Mouse (Mus musculus) embryonic facial prominence, embryonic 10.5 days (tissue): ENCODE results near the gene C87436. TPM values are rescaled to one million over a fixed set of nuclear protein-coding genes. Genes with fewer than 3 reads are reported as not detected.

Experiments used
- DNase-seq: peaks from one replicate; pipeline ENCODE4 v3.0.0-alpha.2; 2017; ENCODE audit warnings: low spot score
- H3K27ac ChIP-seq: fragments of 300-500 bp; sonication (generic); replicated peaks from 2 replicates; pipeline ENCODE4 v1.5.1; 2016; ENCODE audit warnings: mild to moderate bottlenecking
- H3K27me3 ChIP-seq: fragments of 300-500 bp; sonication (generic); replicated peaks from 2 replicates; pipeline ENCODE4 v1.6.1; 2016; ENCODE audit warnings: low read depth, mild to moderate bottlenecking; ENCODE audit not compliant: poor library complexity, severe bottlenecking
- H3K36me3 ChIP-seq: fragments of 300-500 bp; sonication (generic); replicated peaks from 2 replicates; pipeline ENCODE4 v1.6.1; 2016; ENCODE audit warnings: mild to moderate bottlenecking, moderate library complexity
- H3K4me1 ChIP-seq: fragments of 300-500 bp; sonication (generic); 2 replicates; pipeline ENCODE4 v1.6.1; 2016
- H3K4me3 ChIP-seq: fragments of 300-500 bp; sonication (generic); 2 replicates; pipeline ENCODE4 v1.5.1; 2016; ENCODE audit warnings: mild to moderate bottlenecking, moderate library complexity
- H3K9me3 ChIP-seq: fragments of 300-500 bp; sonication (generic); 2 replicates; pipeline ENCODE4 v1.6.1; 2016; ENCODE audit warnings: mild to moderate bottlenecking
- WGBS: fragments of 180-500 bp; shearing (Covaris S2); methylation state at CpG from one replicate; pipeline ENCODE4 v1.1.7; 2016; 5-methylcytosine and 5-hydroxymethylcytosine counted together
- polyA plus RNA-seq: library from polyadenylated mRNA; unstranded; fragments of >200 nt; fragmentation: Nextera tagmentation; extraction: Ambion mirVana; gene quantifications from 2 replicates; pipeline ENCODE4 v1.2.1, GENCODE M21; 2016

The C87436 gene
- polyA plus RNA-seq, 1 experiment from 2014 or later, result 25.1 TPM

DNA sequence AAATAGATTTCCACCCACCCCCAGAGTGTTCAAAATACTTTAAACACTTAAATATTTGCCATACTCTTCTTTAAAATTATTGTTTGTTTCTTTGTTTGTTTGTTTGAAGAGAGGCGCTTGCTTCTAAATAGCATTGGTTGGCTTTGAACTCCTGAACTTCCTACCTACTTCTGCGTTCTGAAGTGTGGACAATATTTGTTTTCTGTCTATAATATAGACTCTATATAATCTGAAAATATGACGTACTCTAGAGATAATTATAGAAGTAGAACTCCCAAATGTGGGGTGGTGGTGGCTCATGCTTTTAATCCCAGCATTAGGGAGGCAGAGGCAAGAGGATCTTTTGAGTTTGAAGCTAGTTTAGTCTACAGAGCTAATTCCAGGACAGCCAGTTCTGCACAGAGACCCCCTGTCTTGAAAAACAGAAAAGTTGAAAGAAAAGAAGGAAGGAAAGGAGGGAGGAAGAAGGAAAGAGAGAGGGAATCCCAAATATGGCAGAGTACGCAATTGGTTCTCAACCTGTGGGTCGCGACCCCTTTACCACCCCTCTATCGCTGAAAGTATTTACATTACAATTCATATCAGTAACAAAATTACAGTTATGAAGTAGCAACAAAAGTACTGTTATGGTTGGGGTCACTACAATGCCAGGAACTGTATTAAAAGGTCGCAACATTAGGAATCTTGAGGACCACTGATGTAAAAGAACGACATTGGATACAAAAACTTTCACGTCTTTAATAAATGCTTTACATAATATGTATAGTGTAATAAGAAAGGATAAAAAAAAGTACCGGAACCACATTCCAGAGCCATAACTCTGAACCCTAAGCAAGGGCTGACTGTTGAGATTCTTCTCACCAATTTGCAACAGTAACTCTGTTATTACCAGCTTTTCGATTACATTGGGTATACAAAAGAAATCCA is 35.2 kb upstream of the C87436 start:
- Histone ChIP-seq H3K27me3 (no peaks in the 10 kb centered on the region), H3K27ac (peak overlapping the region; percentile 100; the same call in 1 of the 2 replicates), H3K36me3 (peaks cover 18% of the 10 kb centered on the region), H3K4me1 (peaks cover 17% of the 10 kb centered on the region), H3K4me3 (peak overlapping the region; percentile 91), H3K9me3 (no peaks in the 10 kb centered on the region)
- WGBS, result 36% methylated on average over 12 of the region's 12 CpGs
- peak; percentile 23 for DNase-seq

DNA sequence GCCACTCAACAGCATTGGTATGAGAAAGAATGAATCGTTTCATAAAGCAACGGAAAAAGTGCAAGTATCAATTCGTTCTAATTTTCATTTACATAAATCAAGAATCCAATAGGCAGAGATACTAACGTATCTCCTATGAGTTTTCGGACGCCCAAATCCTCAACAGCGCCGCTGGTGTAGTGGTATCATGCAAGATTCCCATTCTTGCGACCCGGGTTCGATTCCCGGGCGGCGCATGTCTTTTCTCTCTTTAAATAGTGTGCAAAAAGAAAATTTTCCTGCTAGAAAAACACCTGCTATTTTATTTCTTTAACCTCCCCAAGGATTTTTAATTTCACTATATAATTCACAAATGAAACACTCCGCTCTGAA is 34.5 kb upstream of the C87436 start:
- Histone ChIP-seq H3K36me3 (peaks cover 26% of the 10 kb centered on the region), H3K4me3 (peak overlapping the region; percentile 91), H3K27ac (peak overlapping the region; percentile 100), H3K4me1 (peaks cover 17% of the 10 kb centered on the region), H3K9me3 (no peaks in the 10 kb centered on the region), H3K27me3 (no peaks in the 10 kb centered on the region)
- WGBS, result under 1% methylated on average over 15 of the region's 15 CpGs
- peak; percentile 87 for DNase-seq

DNA sequence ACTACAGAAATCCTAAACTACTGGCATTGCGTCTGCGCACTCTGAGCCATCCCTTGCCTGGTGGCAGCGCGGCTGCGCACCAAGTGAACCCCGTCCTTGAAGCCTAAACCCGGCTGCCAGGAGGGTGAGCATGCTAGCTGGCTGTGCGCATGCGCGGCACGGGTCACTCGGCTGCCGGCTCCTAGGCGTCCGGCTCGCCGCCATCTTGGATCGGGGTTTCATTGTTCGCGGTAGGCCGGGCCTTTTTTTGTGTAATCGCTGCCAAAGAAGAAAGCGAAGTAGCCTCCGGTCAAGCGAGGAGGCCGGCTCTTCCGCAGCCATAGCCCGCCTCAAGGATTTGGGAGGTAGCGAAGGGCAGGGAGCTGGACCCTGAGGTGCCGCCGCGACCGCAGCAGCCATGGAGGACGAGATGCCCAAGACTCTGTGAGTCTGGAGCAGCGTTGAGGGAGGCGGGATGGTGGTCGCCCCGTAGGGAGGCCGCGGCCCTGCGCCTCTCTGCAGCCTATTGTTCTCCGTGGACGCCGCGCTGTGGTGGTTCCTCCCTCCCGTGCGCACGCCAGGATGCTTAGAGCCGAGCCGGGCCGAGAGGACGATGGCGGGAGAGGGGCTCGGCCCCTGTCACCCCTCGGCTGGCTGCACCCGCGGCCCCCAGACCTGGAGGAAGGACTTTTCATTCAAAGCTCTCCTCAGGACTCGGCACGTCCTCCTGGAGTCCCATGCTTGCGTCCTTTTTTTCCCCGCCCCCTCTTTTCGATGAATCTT is 33.9 kb upstream of the C87436 start, which contains the start of gene Tia1:
Gene Tia1 (plus strand): TSS at position 120 of the 762 bp plus-strand sequence.
- no peaks in the 10 kb centered on the region for H3K27me3 ChIP-seq
- no peaks in the 10 kb centered on the region for H3K9me3 ChIP-seq
- peak within 1 kb of the TSS; percentile 100 for H3K27ac ChIP-seq
- H3K4me3 ChIP-seq, result peak within 1 kb of the TSS; percentile 91
- H3K36me3 ChIP-seq, result peaks cover 32% of the 10 kb centered on the region
- peaks cover 17% of the 10 kb centered on the region for H3K4me1 ChIP-seq
- WGBS, result under 1% methylated on average over 62 of the region's 62 CpGs
- DNase-seq, result peak; percentile 98

DNA sequence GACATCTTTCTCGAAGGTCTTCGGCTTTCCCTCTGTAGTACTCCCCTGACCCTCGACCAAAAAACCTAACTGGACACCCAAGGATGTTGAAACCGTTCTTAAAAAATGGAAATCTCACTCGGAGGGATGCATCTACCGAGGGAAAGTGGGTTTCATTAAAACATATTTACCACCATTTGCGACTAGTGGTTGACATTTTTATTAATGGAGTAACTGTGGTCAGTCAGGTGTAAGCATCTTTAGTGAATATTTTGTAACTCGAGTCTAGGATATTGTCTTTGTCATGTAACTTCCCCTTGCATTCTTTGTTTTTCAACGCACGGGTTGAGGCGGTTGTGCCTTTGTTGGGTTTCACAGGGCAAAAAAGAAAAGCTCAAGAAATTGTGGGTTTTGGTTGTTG is 33.2 kb upstream of the C87436 start:
- Histone ChIP-seq H3K27me3 (no peaks in the 10 kb centered on the region), H3K4me1 (peaks cover 17% of the 10 kb centered on the region), H3K4me3 (peak overlapping the region; percentile 91), H3K9me3 (no peaks in the 10 kb centered on the region), H3K27ac (peak overlapping the region; percentile 100), H3K36me3 (peaks cover 38% of the 10 kb centered on the region)
- peak; percentile 19 for DNase-seq
- 2% methylated on average over 11 of the region's 11 CpGs for WGBS

DNA sequence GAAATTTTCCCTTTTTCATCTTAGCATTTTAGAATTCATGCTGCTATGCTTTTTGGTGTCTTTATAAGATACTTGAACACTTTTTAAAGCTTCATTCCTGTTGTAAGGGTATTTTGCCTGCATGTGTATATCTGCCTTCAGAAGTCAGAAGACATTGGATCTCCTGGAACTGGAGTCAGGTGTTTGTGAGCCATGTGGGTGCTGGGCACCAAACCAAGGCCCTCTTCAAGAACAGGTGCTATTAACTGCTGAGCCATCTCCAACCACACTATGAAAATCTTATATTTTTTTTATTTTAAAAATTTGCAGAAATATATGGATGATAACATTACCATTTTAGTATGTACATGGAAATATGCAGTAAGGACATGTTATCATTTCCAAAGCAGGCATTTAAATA is 31.9 kb upstream of the C87436 start:
- no peaks in the 10 kb centered on the region for H3K27me3 ChIP-seq
- peak overlapping the region; percentile 100; the same call in 1 of the 2 replicates for H3K27ac ChIP-seq
- peaks cover 39% of the 10 kb centered on the region for H3K36me3 ChIP-seq
- peak overlapping the region; percentile 91 for H3K4me3 ChIP-seq
- H3K4me1 ChIP-seq, result peaks cover 13% of the 10 kb centered on the region
- no peaks in the 10 kb centered on the region for H3K9me3 ChIP-seq
- no peak for DNase-seq

DNA sequence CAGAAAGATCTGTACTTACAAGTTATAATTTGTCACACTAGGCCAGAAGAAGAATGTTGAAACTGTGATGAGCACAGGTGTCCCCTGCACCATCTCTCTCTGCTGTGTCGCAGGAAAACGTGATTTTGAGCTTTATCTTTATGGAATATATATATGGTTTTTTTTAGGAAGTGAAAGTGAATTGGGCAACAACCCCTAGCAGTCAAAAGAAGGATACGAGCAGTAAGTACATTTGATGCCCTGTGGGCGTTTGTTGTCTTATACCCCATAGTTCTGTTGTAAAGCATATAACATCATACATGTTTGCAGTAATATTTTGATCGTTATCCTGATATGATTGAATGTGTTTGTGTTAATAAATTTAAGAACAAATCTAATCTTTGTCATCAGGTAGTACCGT is 19.5 kb upstream of the C87436 start:
- H3K9me3 ChIP-seq, result no peaks in the 10 kb centered on the region
- peaks cover 100% of the 10 kb centered on the region for H3K36me3 ChIP-seq
- no peaks in the 10 kb centered on the region for H3K27me3 ChIP-seq
- no peak for DNase-seq
- no peak overlapping the region for H3K27ac ChIP-seq
- no peak overlapping the region for H3K4me3 ChIP-seq
- 92% methylated on average over 6 of the region's 6 CpGs for WGBS
- no peaks in the 10 kb centered on the region for H3K4me1 ChIP-seq

DNA sequence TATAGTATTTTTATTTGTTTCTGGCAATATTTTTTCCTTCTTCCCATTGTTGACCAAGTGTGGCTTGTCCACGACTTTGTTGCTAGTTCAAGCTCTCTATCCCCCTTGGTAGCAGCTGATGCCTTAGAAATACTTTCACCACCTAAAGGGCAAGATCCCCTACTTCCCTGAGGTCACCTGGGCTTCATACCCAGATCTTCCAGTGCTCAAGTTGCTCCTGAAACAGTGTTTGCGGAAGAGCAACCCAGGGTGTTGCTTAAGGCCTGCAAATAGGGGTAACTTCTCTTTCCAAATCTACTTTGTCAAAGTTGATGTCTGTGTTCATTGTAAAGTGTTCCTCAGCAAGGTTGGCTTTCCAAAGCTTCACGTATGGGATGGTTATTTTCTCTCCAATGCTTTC is 18.9 kb upstream of the C87436 start:
- Histone ChIP-seq H3K4me1 (no peaks in the 10 kb centered on the region), H3K27ac (no peak overlapping the region), H3K9me3 (no peaks in the 10 kb centered on the region), H3K4me3 (no peak overlapping the region), H3K36me3 (peaks cover 100% of the 10 kb centered on the region), H3K27me3 (no peaks in the 10 kb centered on the region)
- 93% methylated on average over 3 of the region's 3 CpGs for WGBS
- DNase-seq, result no peak

DNA sequence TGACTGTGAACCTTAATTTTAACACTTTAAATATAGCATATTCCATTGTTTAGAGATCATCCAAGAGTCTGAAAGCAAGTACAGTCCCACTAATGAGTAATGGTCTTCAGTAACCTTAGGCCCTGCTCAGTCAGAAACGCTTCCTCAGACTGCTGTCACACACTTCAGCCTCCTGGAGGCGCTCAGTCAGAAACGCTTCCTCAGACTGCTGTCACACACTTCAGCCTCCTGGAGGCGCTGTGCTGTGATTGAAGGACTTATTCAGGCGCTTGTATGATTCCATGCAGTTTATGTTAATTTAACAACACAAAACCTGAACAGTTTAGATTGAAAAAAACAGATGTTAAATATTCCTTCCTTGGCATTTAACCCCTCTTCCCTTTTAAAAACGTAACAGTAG is 17.7 kb upstream of the C87436 start:
- Histone ChIP-seq H3K9me3 (no peaks in the 10 kb centered on the region), H3K4me3 (no peak overlapping the region), H3K27me3 (no peaks in the 10 kb centered on the region), H3K36me3 (peaks cover 100% of the 10 kb centered on the region), H3K4me1 (no peaks in the 10 kb centered on the region), H3K27ac (no peak overlapping the region)
- WGBS, result 75% methylated on average over 6 of the region's 6 CpGs
- DNase-seq, result peak; percentile 24

DNA sequence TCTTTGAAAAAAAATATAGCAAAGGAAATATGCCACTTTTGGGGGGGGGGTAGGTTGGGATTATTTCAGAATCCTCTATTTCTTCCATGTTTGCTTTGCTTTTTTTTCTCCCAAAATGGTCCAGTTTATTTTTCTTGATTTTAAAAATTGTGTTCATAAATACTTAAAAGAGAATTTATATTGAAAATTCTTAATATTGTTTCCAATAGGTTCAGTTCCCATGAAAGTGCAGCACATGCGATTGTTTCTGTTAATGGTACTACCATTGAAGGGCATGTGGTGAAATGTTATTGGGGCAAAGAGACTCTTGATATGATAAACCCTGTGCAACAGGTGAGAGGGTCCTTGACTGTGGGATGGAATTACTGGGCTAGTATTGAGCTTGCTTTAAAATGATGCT is 11.8 kb upstream of the C87436 start, which contains the start of gene Gm44790:
Gene Gm44790 (plus strand): TSS at position 301 of the 400 bp plus-strand sequence.
- Histone ChIP-seq H3K36me3 (peaks cover 100% of the 10 kb centered on the region), H3K9me3 (no peaks in the 10 kb centered on the region), H3K27ac (no peak within 1 kb of the TSS), H3K4me1 (no peaks in the 10 kb centered on the region), H3K27me3 (no peaks in the 10 kb centered on the region), H3K4me3 (no peak within 1 kb of the TSS)
- no peak for DNase-seq
- 97% methylated on average over 1 of the region's 1 CpGs for WGBS

DNA sequence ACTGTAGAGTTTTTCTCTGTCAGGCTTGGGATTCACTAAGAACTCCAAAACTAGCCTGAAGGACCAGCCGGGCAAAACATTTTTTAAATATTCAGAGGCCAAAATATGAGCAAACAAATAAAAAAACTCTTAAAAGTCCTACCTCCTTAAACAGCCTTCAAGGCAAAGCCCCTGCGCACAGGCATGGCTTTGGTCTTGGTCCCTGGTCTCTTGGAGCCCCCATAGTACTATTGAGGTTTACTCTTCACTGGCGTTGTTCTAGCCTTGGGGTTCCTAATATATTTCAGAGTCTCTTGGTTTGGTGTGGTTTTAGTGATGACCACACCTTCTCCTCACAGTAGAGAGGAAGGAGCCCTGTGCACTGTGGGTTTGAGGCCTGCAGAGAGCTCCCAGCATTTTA is 6.6 kb upstream of the C87436 start:
- Histone ChIP-seq H3K36me3 (peaks cover 99% of the 10 kb centered on the region), H3K4me3 (no peak overlapping the region), H3K27me3 (no peaks in the 10 kb centered on the region), H3K9me3 (no peaks in the 10 kb centered on the region), H3K27ac (no peak overlapping the region), H3K4me1 (no peaks in the 10 kb centered on the region)
- no peak for DNase-seq
- 97% methylated on average over 3 of the region's 3 CpGs for WGBS

DNA sequence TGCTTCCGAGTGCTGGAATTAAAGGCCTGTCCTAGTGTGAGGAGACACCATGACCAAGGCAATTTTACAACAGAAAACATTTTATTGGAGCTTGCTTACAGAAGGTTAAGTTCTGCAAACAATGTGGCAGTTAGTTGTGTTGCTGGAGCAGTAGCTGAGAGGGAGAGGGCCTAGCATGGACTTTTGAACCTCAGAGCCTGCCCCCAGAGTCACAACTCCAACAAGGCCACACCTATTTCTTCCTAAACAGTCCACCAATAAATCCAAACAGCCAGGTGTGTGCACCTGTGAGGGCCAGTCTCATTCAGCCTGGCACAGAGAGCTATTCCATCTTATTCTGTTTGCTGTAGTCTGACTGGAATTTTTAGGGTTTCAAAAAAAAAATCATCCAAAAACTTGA is 4.5 kb upstream of the C87436 start:
- 96% methylated on average over 1 of the region's 1 CpGs for WGBS
- Histone ChIP-seq H3K4me1 (no peaks in the 10 kb centered on the region), H3K27me3 (no peaks in the 10 kb centered on the region), H3K4me3 (no peak overlapping the region), H3K36me3 (peaks cover 81% of the 10 kb centered on the region), H3K9me3 (no peaks in the 10 kb centered on the region), H3K27ac (no peak overlapping the region)
- DNase-seq, result no peak

DNA sequence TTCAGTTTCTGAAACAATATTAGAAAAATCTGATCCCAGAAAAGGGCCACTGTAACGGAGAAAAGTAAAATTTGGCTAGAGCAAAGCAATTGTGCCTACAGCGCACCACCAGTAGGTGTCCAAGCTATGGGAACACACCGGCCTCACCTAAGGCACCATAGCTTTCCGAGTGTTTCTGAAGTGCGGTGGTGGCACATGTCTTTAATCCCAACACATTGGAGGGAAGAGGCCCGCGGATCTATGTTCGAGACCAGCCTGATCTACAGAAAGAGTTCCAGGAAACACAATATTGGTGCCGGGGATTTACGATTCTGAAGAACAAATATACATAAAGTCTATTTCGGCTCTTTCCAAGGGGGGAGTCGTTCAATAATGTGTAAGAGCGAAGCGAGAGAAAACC is 463 bp upstream of the C87436 start:
- 2% methylated on average over 14 of the region's 14 CpGs for WGBS
- Histone ChIP-seq H3K4me3 (peak overlapping the region; percentile 91), H3K27me3 (no peaks in the 10 kb centered on the region), H3K9me3 (no peaks in the 10 kb centered on the region), H3K4me1 (peaks cover 7% of the 10 kb centered on the region), H3K27ac (peak overlapping the region; percentile 95), H3K36me3 (peaks cover 51% of the 10 kb centered on the region)
- peak; percentile 66 for DNase-seq
